Mouse (Mus musculus): Measurements from ENCODE around the gene Vmn1r188.
"Not testable (repeated sequence)": the region's sequence is repeated elsewhere in the genome, so short reads cannot be mapped to it uniquely, and the experiment has no call there.

Gene Vmn1r188

DNA sequence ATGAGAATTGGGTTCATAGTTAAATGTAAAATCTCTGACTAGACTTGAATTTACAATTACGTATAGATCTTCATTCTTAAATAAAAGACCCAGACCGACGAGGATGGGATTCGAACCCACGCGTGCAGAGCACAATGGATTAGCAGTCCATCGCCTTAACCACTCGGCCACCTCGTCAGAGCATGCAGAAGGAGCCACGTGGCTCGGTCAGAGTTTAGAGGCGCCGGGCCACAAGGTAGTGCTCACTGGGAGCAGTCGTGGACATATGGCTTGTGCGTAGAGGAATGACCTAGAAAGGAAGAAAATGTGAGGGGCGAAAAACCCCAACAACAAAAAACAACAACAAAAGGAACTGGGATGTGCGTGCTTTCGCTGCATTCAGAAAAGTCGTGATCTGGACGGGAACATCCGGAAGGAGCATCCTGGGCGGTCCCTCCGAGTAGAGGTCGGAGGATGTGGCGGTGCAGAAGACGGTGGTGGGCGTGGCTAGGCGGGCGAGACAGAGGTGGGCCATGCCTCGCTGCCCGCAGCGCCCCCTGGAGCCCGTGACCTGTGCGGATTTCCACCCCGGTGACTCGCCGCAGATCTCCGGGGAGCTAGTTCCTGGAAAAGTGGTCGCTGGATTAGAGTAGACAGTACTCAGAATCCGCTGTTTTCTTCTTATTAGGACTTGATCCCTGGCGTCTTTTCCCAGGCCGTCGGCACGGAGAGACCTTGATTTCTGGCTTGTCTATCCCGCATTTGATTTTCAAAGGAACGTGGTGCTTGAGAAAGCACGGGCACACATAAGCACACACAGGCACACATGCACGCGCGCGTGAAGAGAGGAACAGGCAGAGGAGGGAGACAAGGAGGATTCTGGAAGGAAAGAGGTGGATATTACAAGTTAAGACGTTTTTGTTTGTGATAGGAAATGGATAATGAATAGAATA lies 33.4 kb upstream of the Vmn1r188 start:
- DNase-seq = peak; percentile 88

- no peak for DNase-seq
Measured at GRCm38 (mm10) chr13:22051523-22051859, 32.7 kb upstream of the Vmn1r188 start.

DNA sequence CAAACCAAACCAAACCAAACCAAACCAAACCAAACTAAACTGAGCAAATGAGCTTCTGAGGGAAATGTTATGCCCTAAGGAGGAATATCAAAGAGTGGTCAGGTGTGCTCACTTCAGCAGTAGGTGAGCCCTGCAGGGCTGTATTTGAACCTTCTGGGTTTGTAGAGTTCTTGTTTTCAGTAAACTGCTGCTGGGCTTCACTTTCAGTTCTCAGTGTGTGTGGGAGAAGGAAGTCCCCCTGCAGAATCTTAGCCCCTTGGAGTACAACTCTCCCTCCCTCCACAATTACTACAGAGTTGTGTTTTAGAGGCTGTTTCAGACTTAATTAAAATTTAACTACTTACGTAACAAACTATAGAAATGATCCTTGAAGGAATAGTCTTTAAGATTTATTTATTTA lies 30.5 kb upstream of the Vmn1r188 start:
- no peak for DNase-seq

DNA sequence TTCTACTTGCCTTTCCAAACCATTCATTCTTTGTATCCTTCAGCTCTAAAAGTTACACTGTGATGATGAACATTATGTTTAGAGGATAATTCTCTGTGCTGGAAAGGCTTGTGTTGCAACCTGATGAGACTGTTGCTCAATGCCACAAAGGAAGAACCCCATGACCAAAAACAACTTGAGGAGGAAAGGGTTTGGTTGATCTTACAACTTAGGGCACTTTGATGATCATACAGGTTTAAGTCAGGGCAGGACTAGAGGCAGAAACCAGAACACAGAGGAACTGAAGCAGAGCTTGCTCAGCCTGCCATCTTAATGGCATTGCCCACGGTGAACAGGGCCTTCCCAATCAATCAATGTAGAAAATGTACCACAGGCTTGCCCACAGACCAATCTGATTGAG lies 22.8 kb upstream of the Vmn1r188 start:
- no peak for DNase-seq

- DNase-seq = no peak
Measured at GRCm38 (mm10) chr13:22063468-22063867, 20.8 kb upstream of the Vmn1r188 start.

GRCm38 (mm10) chr13:22105724-22106123 lies 21.5 kb downstream of the Vmn1r188 start, which contains the start of gene Vmn1r189:
Vmn1r189 (minus strand) TSS chr13:22105824.
- DNase-seq = not testable (repeated sequence)

DNA sequence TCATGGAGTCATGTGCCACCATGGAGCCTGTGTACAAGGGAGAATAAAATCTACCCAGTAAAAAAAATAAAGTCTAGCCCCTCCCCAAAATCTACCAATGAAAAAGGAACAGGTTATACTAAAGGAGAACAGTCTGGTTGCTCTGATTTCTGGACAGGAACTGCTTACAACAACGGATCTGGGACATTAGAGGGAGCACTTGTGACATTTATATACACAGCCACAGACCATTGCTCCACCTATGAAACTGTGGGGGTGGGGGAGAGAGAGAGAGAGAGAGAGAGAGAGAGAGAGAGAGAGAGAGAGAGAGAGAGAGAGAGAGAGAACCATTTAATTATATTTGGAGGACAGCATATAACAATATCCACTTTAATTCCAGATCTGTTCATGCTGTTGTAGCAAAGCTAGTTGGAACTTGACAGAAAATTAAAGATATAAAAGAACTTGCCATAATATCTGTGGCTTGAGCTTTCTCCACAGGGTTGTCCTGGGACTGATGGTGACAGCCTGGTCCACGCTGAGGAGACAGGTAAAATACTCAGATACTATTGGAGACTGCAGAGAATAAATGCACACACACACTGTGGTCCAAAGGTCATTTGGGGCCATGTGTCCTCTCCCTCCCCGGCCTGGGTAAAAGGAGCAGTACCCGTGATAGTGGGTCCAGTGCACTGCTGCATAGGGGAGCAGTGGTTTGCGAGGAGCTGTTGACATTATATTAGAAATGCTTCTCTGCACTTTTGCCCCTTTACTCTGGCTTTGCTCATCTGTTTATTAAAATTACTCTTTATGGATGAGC lies 52.5 kb downstream of the Vmn1r188 start:
- not testable (repeated sequence) for DNase-seq

Measured in layer of hippocampus, adult 9-11 months (tissue).